Mouse (Mus musculus): ENCODE data around the gene Chrna7.
A peak's percentile ranks its signal among the peaks of the same experiment; 100 is the strongest.

The Chrna7 gene

DNA sequence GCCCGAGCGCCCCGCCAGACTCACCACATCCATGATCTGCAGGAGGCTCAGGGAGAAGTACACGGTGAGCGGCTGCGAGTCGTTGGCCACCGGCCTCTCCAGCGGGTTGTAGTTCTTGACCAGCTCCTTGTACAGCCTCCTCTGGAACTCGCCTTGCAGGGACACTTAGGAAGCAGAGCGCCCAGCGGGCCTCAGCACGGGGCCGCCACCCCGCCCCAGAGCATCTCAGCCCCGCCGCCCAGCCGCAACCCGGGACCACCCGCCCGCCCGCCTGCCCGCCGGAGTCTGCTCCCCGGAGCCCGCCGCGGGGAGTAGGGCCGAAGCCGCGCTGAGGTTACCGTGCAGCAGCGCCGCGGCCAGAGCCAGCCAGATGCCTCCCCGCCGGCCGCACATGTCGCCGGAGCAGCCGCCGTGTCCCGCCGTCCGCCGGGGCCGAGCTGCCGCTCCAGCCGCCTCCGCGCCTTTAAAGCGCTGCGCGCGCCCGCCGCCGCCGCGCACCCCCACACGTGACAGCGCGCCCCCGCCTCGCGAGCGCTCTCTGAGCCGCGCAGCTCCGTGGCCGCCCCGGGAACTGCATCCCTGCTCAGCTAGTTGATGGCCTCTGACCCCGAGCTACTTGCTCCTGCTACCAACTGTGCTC is at the start of gene Chrna7:
Chrna7 (minus strand) TSS at position 486 of the 640 bp plus-strand sequence.
- DNase-seq (ENCODE audit: low spot score in 2 of 2): peak; percentile 56 to 75

DNA sequence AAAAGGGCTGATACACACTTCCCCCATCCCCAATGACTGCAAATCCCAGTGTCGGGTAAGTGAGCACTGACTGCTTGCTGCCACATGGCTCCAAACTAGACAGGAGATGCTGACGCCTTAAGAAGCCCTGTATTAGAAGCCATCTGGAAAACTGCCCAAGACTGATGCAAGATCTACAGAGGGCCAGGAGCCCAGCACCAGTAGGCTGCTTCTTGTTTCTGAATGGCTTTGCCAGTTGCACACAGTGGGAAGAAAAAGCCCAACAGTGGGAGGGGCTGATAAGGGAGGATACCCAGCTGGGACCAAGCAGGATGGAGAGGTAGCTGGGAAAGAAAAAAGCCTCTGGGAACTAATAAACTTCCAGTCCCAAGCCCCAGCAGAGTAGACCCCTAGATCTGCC is 37.0 kb upstream of the Chrna7 start:
- DNase-seq (ENCODE audit: low spot score in 2 of 2): no peak

DNA sequence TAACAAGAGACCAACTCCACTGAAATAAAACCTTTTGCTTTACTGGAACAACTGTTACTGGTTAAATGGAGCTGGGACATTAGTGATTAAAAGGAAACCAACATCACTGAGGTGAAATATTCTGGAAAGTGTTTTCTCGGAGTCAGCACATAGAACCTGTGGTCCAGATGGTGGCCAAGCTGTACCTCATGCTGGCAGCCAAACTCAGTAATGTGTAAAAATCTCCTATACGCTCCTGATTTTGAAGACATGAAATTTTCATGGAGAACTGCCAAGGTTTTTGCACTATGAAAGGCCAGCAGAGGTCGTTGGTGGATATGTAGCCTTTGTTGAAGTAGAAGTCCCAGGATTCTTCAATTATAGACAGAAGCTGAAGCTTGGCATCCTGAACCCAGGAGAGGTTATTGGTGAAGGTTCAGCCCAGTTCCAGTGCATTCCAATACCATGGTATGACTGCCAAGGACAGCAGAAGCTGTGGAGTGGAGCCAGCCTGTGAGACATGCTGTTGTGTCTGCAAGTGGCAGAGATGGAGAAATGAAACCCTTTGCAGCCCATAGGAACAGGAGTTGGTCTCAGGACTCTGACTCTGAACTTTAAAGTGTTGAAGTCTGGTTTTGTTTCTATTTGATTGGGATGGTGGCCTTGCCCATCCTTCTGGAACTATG is 25.6 kb upstream of the Chrna7 start:
- no peak for DNase-seq (ENCODE audit: low spot score in 2 of 2)

DNA sequence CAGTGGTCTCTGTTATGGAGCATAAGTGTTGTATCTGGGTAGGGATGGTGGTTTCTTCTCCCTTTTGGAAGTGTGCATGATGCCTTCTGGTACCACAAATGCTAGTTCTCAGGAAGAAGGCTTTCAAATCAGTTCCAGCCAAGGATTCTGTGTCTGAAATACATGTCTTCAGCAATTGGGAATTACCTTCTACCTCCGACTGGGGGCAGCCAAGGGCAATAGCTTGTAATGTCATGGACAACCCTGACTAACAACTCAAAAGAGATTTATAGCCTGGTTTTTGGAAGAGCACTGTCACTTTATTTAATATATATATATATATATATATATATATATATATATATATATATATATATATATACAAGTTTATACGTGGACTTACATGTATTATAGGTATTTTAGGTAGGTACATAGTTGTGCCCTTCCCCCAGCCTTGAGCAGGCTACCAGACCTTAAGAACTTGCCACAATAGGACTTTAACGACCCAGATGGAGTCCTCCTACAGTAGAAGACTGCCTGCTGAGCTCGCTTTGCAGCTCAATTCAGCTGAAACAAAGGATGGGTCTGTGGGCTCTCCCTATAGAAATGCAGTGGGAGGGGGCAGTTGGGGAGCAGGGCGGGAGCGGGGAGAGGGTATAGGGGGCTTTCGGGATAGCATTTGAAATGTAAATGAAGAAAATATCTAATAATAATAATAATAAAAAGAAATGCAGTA is 12.9 kb upstream of the Chrna7 start:
- no peak for DNase-seq (ENCODE audit: low spot score in 2 of 2)

DNA sequence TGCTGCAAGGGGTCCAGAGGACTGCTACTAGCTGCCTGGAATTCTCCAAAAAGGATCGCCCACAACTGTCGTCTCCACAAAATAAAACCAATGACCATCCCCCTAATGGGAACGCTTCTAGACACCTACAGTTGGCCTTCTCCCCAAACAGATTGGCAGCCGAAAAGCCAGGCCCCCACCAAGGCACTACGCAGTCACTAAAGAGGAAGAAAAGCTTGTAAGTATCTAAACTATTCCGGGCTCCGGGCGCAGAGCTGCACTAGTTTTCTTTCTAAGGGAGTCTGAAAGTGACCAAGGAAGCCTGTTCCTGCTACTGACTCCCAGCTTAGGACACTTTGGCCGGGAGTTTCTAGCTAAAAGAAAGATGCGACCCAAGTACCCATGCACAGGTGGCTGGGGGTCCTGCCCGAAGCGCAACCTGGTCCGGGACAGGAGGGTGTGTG is 707 bp downstream of the Chrna7 start:
- no peak for DNase-seq (ENCODE audit: low spot score in 2 of 2)

DNA sequence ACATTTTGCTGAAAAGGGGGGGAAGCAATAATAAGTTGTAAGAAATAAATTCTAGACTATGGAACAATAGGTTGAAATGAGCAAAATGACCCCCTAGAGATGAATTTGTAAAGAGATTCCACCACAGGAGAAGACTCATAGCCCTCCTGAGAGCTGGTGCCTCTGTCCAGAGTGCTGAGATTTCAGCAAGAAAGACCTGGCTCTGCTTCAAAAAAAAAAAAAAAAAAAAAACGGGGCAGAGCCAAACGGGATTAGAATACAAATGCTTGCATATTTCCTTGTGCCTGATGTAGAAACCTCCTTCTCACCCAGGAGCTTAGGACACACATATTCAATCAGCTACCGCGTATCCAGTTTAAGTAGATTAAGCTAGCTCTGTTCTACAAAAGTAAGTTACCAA is 2.9 kb downstream of the Chrna7 start:
- DNase-seq (ENCODE audit: low spot score in 2 of 2): no peak

DNA sequence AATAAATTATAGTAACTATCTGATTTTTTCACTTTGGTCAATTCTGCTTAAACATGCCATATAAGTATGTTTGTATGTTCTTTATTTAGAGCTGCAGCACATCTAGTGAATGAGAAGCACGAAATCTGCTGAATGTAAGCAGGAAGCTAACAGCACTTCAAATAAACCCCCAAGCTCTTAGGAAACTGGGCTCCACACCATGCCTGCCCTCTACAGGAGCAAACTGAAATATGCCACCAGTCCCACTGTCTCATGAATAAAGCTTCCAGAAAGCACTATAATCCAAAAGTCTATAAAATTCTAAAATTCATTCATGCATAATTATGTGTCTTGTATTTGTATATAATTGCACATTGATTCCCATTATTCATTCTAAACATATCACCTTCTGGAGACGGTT is 5.2 kb downstream of the Chrna7 start:
- no peak for DNase-seq (ENCODE audit: low spot score in 2 of 2)

DNA sequence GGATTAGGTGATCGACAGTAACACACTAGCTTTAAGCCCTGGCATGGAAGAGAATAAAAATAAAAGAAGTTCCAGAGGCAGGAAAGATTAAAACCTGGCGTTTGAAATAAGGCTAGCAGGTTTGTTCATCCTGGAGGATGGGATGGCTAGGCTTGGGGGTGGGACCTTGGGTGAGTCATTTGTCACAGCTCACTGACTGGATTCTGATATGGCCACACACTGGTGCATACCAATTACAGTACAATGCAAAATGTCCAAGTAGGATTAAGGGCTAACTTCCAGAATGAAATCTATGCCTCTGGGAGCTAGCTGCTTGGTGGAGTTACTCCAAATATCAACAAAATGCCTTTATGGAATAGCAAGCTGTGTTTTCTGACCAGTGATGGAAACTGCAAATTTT is 16.8 kb downstream of the Chrna7 start:
- no peak for DNase-seq (ENCODE audit: low spot score in 2 of 2)

DNA sequence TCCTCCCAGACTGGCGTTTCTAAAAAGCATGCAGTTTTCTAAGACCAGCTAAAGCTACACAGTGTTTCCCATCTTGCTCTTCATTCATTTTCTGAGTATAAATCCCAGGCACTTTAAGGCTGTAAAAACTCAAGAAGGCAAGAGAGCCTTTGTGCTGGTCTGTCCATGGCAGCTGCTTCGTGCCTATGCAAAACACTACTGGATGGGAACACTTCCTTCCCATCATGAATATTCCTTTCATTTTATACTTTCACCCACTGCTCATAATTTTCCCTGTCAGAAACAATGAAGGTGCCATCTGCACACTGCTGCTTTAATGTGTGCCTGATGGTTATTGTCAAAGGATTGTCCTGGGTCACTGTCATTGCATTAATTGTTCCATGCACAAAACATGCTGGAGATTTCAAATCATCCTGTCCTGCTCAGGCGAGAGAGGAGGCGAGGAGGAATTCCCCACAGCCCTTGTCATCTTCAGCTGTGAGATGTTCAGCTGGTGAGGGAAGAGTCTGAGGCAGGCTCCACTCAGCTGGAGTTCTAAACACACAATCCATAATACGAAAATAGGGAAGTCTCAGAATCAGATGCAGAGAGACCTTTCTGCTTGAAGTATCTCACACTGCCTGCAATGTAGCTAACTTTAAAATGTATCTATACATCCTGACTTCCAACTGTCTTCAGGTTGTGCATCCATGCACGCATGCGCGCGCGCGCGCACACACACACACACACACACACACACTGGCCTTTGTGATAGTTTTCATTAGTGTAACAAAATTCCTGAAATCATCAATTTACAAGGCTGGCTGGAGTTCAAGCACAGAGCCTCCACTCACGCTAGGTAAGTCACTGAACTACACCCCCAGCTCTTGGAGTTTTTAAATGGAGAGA is 22.5 kb downstream of the Chrna7 start:
- DNase-seq (ENCODE audit: low spot score in 2 of 2): no peak

DNA sequence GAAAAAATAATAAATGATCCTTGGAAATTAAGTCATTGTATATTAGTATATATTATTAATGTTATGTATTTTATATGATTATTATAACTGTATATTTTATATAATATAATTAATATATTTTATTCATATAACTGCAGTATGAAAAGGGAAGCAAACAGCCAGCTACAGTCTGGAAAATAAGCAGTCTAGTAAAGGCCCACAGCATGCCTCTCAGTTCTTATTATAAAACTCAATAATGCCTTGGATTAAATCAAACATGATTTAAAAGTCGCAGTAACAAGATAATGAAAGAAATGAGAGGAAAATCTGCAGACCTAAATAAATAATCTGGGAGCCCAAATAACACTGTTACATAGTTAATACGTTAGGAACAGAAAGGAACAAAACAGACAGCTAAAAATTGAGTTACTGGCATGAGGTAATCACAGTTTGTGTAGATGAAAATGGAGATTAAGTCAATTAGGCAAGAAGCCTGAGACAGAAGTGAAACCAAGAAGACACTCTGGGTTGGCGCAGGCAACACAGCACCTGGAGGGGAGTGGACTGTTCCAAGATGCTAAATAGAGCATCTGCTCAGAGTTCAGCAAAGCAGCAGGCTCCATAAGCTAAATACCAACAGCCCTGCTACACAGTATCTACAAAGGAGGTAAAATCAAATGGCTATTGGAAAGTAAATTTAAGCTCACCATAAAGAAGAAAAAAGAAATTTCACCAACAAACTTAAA is 42.1 kb downstream of the Chrna7 start:
- DNase-seq (ENCODE audit: low spot score in 2 of 2): no peak

DNA sequence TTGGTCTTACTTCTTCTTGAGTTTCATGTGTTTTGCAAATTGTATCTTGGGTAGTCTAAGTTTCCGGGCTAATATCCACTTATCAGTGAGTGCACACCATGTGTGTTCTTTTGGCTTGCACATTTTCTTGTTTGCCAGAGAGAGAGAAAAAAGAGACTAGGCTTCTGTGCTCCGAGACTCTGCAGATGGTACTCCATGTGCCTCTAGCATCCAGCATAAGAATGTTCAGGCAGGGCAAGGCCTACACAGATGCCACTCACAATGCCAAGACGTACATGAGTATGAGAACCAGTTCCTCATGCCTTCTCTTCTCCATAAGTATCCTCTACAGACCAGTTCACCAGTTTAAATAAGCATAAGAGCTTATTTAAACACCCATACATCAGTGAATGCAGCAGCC is 47.8 kb downstream of the Chrna7 start:
- no peak for DNase-seq (ENCODE audit: low spot score in 2 of 2)

DNA sequence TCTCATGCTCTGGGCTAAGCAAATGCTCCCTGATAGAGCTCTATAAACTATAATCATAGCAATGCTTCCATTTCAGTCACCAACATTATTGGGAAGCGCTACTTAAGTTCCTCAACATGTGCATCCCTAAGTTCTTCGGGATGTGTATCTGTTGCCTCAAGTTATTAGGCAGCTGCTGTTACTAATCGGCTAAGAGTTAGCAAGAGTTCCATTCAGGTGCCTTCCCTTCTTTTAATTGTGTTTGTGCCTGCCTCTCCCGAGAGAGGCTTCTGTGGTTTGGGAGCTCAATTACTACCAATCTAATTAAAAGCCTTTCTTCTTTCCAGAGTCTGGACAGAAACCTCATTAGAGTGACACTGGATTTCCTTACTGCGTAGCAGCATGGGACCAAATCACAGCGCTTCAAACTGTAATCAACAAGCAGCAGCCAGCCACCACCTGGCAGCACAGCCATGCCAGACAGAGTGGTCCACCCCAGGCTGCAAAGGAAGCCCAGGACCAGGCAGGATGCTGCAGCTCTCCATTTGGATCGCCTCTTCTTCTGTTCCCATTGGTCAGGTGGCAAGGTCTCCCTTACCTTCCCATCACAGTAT is 50.0 kb downstream of the Chrna7 start:
- no peak for DNase-seq (ENCODE audit: low spot score in 2 of 2)

DNA sequence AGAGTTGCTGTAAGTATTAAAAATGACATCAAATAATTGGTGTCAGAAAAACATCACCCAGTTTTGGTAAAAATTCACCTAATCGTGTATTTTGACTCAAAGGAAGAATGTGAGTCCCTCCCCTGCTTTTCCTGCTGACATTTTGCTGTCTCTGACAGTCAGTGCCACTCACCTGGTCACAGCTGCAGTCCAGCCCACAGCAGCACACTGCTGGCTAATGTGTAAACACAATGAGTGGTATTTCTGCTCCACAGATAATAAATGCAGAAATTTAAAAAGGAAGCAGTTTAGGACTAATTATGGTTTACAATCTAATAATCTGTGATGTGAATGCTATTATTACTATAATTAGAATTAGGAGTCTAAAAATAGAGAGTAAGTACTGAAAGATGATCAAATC is 59.1 kb downstream of the Chrna7 start:
- no peak for DNase-seq (ENCODE audit: low spot score in 2 of 2)

DNA sequence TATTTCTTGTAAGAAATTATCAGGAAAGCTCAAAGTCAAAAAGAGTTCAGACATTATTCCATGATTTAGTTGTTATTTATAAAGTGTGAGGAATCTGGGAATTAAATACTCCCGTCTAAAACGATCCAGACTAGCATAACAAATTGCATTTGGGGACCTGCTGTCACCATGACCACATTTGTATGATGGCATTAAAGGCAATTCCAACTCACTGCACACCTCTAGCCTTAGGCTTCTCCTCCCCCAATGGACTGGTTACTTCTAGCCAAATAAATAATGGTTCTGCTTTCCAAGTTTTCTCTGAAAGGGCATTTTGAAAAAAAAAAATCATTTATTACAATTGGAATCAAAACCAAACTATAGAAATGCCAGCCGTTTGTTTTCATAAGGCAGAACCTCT is 63.6 kb downstream of the Chrna7 start:
- no peak for DNase-seq (ENCODE audit: low spot score in 2 of 2)

DNA sequence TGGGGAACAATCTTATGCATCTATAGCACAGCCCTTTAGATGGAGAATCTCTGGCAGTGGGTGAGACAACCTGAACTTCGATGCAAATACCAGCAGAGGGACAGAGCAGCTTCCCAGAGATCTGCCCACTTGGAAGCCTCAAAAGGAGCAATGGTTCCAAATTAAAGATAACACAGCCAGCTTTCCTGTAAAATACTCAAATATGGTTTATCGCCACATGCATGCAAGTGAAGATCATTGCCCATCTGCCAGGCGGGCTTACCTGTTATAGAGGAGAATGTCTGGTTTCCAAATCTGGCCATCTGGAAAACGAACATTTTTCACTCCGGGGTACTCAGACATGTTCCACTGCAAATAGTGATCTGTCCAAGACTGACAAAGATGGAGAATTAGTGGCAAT is 64.0 kb downstream of the Chrna7 start:
- no peak for DNase-seq (ENCODE audit: low spot score in 2 of 2)

DNA sequence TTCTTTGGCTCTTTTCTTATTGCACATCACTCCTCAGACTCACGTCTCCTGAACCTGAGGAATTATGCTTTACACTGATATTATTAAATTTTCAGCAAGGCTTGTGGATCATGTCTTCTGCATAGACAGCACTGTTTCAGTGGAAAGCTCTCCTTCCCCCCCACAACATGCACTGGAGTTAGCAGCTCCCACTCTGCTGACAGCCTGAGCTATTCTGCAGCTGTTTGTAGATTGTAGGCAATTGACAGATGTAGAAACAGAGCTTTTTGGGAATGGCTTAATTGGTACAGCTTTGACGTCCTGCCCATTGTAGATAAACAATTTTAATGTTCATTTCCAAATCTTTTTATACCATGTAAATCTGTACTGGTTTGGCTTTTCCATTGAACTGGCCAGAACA is 89.8 kb downstream of the Chrna7 start:
- no peak for DNase-seq (ENCODE audit: low spot score in 2 of 2)

DNA sequence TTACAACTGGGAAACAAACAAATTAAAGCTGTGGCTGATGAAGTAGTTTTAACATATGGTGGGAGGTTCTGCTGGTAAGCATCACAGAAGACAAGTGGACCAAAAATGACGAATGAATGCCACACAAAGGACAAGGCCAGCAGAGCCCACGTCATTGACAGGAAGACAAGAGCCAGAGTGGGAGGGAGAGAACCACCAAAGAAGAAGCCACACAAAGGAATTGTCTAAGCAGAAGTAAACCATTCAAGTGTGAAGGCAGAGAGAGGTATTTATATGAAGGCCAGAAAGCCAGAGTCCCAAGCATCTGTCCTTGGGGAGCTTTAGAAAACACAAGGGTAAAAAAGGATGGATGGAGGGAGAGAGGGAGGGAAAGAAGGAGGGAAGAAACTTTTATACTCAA is 98.7 kb downstream of the Chrna7 start:
- DNase-seq (ENCODE audit: low spot score in 2 of 2): no peak

DNA sequence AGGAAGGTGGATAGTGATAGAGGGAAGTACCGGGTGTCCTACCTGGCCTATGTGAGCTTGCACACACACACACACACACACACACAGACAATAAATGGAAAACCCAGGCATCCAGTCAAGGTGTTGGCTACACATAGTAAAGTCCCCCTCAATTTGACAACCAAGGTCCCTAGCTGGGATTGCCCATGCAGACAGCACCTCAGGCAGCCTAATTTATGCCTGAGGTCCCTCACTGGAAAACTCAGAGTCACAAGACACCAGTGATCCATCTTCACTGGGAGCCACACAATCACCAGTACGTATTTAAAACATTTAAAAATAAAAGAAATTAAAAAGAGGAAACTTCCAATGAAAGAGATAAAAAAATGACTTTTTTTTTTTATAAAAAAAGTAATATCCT is 99.1 kb downstream of the Chrna7 start:
- no peak for DNase-seq (ENCODE audit: low spot score in 2 of 2)

DNA sequence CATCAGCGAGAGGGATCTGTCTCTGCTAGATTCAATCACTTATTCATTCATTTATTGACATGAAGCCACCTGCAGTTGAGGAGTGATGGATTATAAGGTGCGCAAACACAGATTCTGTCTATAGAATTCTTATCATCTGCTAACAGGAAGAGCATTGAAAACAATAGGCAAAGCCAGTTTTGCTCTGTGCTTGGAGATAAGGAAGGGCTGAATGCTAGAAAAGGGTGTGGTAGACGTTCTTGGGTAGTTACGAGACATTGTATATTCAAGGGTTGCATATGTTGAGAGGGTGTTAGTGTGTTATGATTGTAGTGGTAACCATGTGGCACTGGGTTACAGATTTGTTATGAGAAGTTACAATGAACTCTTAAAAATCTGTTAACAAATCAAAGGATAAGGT is 103.0 kb downstream of the Chrna7 start:
- no peak for DNase-seq (ENCODE audit: low spot score in 2 of 2)

DNA sequence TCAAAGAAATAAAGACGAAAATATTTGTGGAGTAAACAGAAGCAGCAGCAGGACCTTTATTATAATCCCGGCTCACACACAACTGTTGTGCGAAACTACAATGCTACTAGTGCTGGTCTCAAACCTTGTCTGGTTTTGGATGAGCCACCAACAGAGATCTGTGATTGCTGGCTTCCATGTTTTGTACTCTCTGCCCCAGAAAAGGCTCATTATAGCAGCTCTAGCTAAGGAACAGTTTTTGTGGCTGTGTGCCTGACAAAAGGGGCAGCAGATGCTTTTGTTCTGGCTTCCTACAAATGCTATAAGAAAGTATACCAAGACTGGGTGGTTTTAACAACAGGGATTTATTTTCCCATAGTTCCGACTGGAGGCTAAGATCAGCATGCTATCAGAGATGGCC is 126.4 kb downstream of the Chrna7 start:
- no peak for DNase-seq (ENCODE audit: low spot score in 2 of 2)

DNA sequence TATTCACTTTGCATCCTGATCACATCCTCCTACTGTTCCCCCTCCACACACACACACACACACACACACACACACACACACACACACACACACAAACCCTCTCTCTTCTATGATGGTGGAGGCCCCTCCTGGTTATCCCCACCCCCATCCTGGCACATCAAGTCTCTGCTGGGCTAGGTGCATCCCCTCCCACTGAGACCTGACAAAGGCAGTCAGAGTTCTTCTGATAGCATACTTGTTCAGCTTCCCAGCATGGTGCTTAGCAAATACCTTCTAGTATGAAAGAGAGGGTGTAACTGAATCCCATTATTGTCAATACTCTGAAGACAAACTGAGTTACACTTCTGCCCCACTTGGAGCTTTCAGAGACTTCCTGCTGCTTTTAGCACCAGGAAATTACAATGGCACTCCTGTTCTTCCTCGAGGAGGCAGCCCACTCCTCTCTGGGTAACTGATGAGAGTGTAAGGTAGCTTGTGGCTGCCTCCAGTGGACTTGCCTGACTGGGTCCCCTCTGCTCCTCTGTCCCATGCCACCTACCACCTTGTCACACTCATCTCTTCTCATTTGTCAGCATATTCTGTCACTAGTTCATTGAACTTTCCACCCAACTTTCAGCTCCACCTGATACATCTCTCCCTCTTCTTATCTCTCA is 127.9 kb downstream of the Chrna7 start:
- DNase-seq (ENCODE audit: low spot score in 2 of 2): no peak

Measured in urinary bladder, postnatal 4 days (tissue).